Mouse (Mus musculus): ENCODE data around the gene Zdhhc3. TPM values are rescaled to one million over a fixed set of nuclear protein-coding genes. Genes with fewer than 3 reads are reported as not detected.

Gene Zdhhc3
- polyA plus RNA-seq, 2 experiments = 18.3 to 21.9 TPM

DNA sequence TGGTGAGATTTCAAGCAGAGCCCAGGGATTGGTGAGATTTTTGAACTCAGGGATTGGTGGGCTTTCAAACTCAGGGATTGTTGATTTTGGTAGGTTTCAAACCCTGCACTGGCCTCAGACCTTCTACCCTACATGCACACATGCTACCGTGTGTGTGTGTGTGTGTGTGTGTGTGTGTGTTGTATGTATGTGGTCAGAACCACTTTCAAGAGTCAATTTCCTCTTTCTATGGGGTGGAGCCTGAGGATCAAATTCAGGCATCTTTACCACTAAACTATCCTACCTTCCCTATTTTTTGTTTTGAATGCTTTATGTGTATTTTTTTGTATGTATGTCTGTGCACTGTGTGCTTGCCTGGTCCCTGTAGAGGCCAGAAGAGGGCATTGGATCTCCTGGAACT, 65.3 kb downstream of the Zdhhc3 start:
- TF ChIP-seq CTCF (IDR thresholded peaks at IDR 0.05; ENCODE audit: low read depth) = no peak
- TF ChIP-seq EP300 (IDR thresholded peaks at IDR 0.05; ENCODE audit: low read depth) = no peak
- Histone ChIP-seq H3K4me2 (ENCODE audit: low read depth) (no peak overlapping the region), H3K9me3 (ENCODE audit: control insufficient read depth, low read length) (no peaks in the 10 kb centered on the region), H3K4me3 (ENCODE audit: insufficient read depth in 1 of 2, low read depth in 2 of 2, low read length in 2 of 2) (no peak overlapping the region), H3K9ac (replicated peaks) (no peak overlapping the region), H3K4me1 (replicated peaks; ENCODE audit: control insufficient read depth in 2 of 2, insufficient read depth in 2 of 2, low read length in 1 of 2) (no peaks in the 10 kb centered on the region), H3K27me3 (ENCODE audit: control insufficient read depth, insufficient read depth, low read length) (no peaks in the 10 kb centered on the region), H3K27ac (no peak overlapping the region), H3K36me3 (replicated peaks; ENCODE audit: control insufficient read depth, insufficient read depth, low read depth) (no peaks in the 10 kb centered on the region)
- DNase-seq (ENCODE audit: low read depth in 3 of 3, low spot score in 3 of 3) (no peak), ATAC-seq (ENCODE audit: insufficient read depth) (no peak)
- 26% methylated on average over 1 of the region's 1 CpGs for WGBS (ENCODE audit: insufficient replicate concordance)

DNA sequence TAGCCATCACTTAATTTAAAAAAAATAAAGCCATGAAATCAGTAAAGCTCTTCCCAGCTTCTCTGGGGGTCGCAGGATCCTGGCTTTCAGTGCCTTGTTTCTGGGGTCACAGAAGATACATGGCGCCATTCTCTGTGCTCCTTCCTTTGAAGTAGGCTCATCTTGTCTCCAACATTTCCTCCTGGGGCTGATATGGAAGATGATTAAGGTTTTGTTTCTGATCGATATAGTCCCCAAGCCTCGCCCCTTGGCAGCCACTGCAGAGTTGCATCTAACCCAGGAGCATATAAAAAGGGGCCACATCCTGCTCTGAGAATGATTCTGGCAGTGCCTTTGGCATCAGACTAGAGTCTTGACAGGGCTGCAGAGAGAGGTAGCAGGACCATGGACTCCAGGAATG, 78.6 kb downstream of the Zdhhc3 start, which contains the start of gene Tgm4:
Gene Tgm4 (plus strand): TSS at position 301 of the 400 bp plus-strand sequence.
- no peak for DNase-seq (ENCODE audit: low read depth in 3 of 3, low spot score in 3 of 3)
- no peak for ATAC-seq (ENCODE audit: insufficient read depth)
- no peaks in the 10 kb centered on the region for H3K36me3 ChIP-seq (replicated peaks; ENCODE audit: control insufficient read depth, insufficient read depth, low read depth)
- no peak for TF ChIP-seq CTCF (IDR thresholded peaks at IDR 0.05; ENCODE audit: low read depth)
- TF ChIP-seq EP300 (IDR thresholded peaks at IDR 0.05; ENCODE audit: low read depth) = no peak
- no peaks in the 10 kb centered on the region for H3K9me3 ChIP-seq (ENCODE audit: control insufficient read depth, low read length)
- H3K4me1 ChIP-seq (replicated peaks; ENCODE audit: control insufficient read depth in 2 of 2, insufficient read depth in 2 of 2, low read length in 1 of 2) = no peaks in the 10 kb centered on the region
- no peak within 1 kb of the TSS for H3K4me3 ChIP-seq (ENCODE audit: insufficient read depth in 1 of 2, low read depth in 2 of 2, low read length in 2 of 2)
- WGBS (ENCODE audit: insufficient replicate concordance) = 62% methylated on average over 4 of the region's 4 CpGs
- no peak within 1 kb of the TSS for H3K27ac ChIP-seq
- H3K4me2 ChIP-seq (ENCODE audit: low read depth) = no peak within 1 kb of the TSS
- no peaks in the 10 kb centered on the region for H3K27me3 ChIP-seq (ENCODE audit: control insufficient read depth, insufficient read depth, low read length)
- H3K9ac ChIP-seq (replicated peaks) = no peak within 1 kb of the TSS

DNA sequence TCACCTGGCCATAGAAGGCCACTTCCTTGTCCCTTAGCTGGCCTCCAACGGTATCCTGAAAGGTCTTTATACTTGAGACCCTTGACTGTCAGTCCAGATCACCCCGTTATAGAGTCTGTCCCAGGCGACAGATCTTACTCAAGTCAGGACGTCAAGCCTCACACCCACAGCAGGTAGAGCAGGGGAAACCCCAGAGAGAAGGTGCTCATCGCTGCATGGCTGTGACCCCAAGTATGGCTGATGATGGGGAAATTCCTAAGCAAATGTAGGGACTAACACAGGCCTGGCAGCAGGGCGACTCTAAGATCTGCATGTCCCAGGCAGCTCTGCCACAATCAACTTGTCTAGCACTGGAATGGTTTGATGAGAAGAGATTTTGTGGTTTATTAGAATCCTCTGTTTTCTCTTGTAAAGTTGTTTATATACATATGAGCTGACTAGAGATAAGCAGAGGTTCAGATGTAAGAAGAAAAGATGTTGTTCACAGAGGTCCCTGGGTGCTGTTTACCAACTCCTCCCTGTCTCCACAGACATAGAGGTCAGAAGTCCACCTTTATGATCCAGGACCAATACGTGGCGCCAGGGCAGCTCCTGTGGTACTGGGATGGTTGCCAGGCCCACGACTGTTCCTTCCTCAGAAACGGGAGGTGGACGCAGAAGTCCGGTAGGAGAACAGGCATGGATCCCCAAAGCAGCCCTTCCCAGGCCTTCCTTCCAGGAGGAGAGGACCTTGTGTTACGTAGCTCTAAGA, 81.3 kb downstream of the Zdhhc3 start:
- WGBS (ENCODE audit: insufficient replicate concordance) = 65% methylated on average over 13 of the region's 13 CpGs

DNA sequence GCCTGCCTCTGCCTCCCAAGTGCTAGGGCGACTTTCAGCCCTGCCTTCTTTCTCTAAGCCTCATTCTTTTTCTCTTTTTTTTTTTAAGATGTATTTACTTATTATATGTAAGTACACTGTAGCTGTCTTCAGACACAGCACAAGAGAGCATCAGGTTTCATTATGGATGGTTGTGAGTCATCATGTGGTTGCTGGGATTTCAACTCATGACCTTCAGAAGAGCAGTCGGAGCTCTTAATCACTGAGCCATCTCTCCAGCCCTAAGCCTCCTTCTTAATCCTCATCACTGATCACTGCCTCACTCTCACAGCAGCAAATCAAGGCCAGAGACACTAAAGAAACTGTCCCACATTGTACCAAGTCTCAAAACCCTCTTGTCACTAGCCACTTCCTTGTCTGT, 88.8 kb downstream of the Zdhhc3 start:
- H3K4me1 ChIP-seq (replicated peaks; ENCODE audit: control insufficient read depth in 2 of 2, insufficient read depth in 2 of 2, low read length in 1 of 2) = peaks cover 4 to 14% of the 10 kb centered on the region in 2 experiments; a peak in 3 of 4 replicates
- H3K27me3 ChIP-seq (ENCODE audit: control insufficient read depth, insufficient read depth, low read length) = no peaks in the 10 kb centered on the region
- no peak overlapping the region for H3K27ac ChIP-seq
- H3K4me3 ChIP-seq (ENCODE audit: insufficient read depth in 1 of 2, low read depth in 2 of 2, low read length in 2 of 2) = no peak overlapping the region
- no peak for TF ChIP-seq EP300 (IDR thresholded peaks at IDR 0.05; ENCODE audit: low read depth)
- no peak for TF ChIP-seq CTCF (IDR thresholded peaks at IDR 0.05; ENCODE audit: low read depth)
- H3K36me3 ChIP-seq (replicated peaks; ENCODE audit: control insufficient read depth, insufficient read depth, low read depth) = no peaks in the 10 kb centered on the region
- DNase-seq (ENCODE audit: low read depth in 3 of 3, low spot score in 3 of 3) (no peak), ATAC-seq (ENCODE audit: insufficient read depth) (no peak)
- H3K9me3 ChIP-seq (ENCODE audit: control insufficient read depth, low read length) = no peaks in the 10 kb centered on the region
- no peak overlapping the region for H3K9ac ChIP-seq (replicated peaks)
- H3K4me2 ChIP-seq (ENCODE audit: low read depth) = no peak overlapping the region
- whole genome bisulfite sequencing (ENCODE audit: insufficient replicate concordance) = 69% methylated on average over 2 of the region's 2 CpGs

More for the DNA sequence above, 81.3 kb downstream of the Zdhhc3 start:
- DNase-seq (ENCODE audit: low read depth in 3 of 3, low spot score in 3 of 3) (no peak), ATAC-seq (ENCODE audit: insufficient read depth) (no peak)
- TF ChIP-seq CTCF (IDR thresholded peaks at IDR 0.05; ENCODE audit: low read depth) = no peak
- no peak for TF ChIP-seq EP300 (IDR thresholded peaks at IDR 0.05; ENCODE audit: low read depth)
- no peak overlapping the region for H3K4me2 ChIP-seq (ENCODE audit: low read depth)
- no peak overlapping the region for H3K27ac ChIP-seq
- no peaks in the 10 kb centered on the region for H3K27me3 ChIP-seq (ENCODE audit: control insufficient read depth, insufficient read depth, low read length)
- no peak overlapping the region for H3K4me3 ChIP-seq (ENCODE audit: insufficient read depth in 1 of 2, low read depth in 2 of 2, low read length in 2 of 2)
- no peaks in the 10 kb centered on the region for H3K36me3 ChIP-seq (replicated peaks; ENCODE audit: control insufficient read depth, insufficient read depth, low read depth)
- H3K9me3 ChIP-seq (ENCODE audit: control insufficient read depth, low read length) = no peaks in the 10 kb centered on the region
- no peak overlapping the region for H3K9ac ChIP-seq (replicated peaks)
- H3K4me1 ChIP-seq (replicated peaks; ENCODE audit: control insufficient read depth in 2 of 2, insufficient read depth in 2 of 2, low read length in 1 of 2) = no peaks in the 10 kb centered on the region

DNA sequence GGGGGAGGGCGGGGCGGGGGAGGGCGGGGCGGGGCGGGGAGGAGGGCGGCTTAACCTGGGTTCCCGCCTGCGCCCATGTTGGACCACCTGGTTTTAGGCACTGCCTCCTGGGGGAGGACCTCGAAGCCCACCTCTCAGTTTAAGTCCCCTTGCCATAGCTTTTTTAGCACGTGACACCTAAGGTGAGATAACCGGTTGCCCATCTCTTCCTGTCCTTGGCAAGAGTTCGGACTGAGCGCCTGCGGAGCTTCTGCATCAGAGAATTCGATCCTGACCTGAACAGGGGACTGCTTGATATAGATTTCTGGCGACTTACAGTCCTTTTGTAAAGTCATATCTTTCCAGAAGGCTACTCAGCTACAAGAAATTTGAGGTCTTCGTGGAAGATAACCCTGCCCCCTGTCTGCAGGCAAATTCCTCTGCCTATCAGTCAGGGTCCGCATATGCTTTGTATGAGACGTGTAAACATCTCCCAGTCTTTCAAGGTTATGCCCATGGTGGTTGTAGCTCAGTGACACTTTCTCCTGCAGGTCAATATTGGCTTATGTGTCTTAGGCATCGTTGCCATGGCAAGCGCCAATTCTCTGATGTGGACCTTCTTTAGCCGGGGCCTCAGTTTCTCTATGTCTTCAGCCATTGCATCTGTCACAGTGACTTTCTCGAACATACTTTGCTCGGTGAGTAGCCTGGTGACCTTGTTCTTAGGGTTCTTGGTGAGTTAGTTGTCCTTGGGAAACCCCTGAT, 91.2 kb downstream of the Zdhhc3 start:
- Histone ChIP-seq H3K36me3 (replicated peaks; ENCODE audit: control insufficient read depth, insufficient read depth, low read depth) (peaks cover 16% of the 10 kb centered on the region), H3K9me3 (ENCODE audit: control insufficient read depth, low read length) (no peaks in the 10 kb centered on the region), H3K9ac (replicated peaks) (peak overlapping the region; percentile 31; the same call in 1 of the 2 replicates), H3K4me2 (ENCODE audit: low read depth) (peak overlapping the region; percentile 72), H3K4me3 (ENCODE audit: insufficient read depth in 1 of 2, low read depth in 2 of 2, low read length in 2 of 2) (peak overlapping the region; percentile 65 to 82), H3K27me3 (ENCODE audit: control insufficient read depth, insufficient read depth, low read length) (no peaks in the 10 kb centered on the region), H3K27ac (no peak overlapping the region), H3K4me1 (replicated peaks; ENCODE audit: control insufficient read depth in 2 of 2, insufficient read depth in 2 of 2, low read length in 1 of 2) (peaks cover 4 to 15% of the 10 kb centered on the region in 2 experiments; a peak in 3 of 4 replicates)
- no peak for TF ChIP-seq EP300 (IDR thresholded peaks at IDR 0.05; ENCODE audit: low read depth)
- TF ChIP-seq CTCF (IDR thresholded peaks at IDR 0.05; ENCODE audit: low read depth) = 0 out of 2 replicates have a peak, but pooled peaks have one; percentile 10
- 29% methylated on average over 18 of the region's 24 CpGs for WGBS (ENCODE audit: insufficient replicate concordance)
- DNase-seq (ENCODE audit: low read depth in 3 of 3, low spot score in 3 of 3) (no peak), ATAC-seq (ENCODE audit: insufficient read depth) (no peak)
